Mouse (Mus musculus): ENCODE data around the gene Nfe2l1. TPM values are rescaled to one million over a fixed set of nuclear protein-coding genes. Genes with fewer than 3 reads are reported as not detected.

Nfe2l1 gene
- total and polyA plus RNA-seq, 3 experiments: 37.5 to 66.5 (median 47.0) TPM

GRCm38 (mm10) chr11:96826481-96826880 lies 3.3 kb downstream of the Nfe2l1 start:
- peaks cover 72% of the 10 kb centered on the region for H3K79me2 ChIP-seq (ENCODE audit: control insufficient read depth, insufficient read depth, low read length, poor library complexity)
- H3K27ac ChIP-seq (ENCODE audit: control insufficient read depth, low read depth, low read length): no peak overlapping the region
- peaks cover 20 to 60% of the 10 kb centered on the region in 2 experiments for H3K36me3 ChIP-seq (ENCODE audit: control insufficient read depth in 1 of 2, insufficient read depth in 2 of 2, low read length in 2 of 2)
- H3K27me3 ChIP-seq (ENCODE audit: control insufficient read depth in 1 of 2, insufficient read depth in 2 of 2, low read length in 2 of 2): no peaks in the 10 kb centered on the region
- H3K9ac ChIP-seq (ENCODE audit: control insufficient read depth, low read depth, low read length, poor library complexity, severe bottlenecking): no peak overlapping the region
- TF ChIP-seq MYC (IDR thresholded peaks at IDR 0.05; ENCODE audit: low read depth, low read length): no peak
- no peak overlapping the region for H3K4me3 ChIP-seq (ENCODE audit: control insufficient read depth in 1 of 2, insufficient read depth in 1 of 2, low read depth in 2 of 2, low read length in 2 of 2)
- no peak for DNase-seq (ENCODE audit: low read depth, low spot score)
- H3K4me1 ChIP-seq (ENCODE audit: control insufficient read depth in 1 of 2, insufficient read depth in 2 of 2, low read length in 2 of 2): peaks cover 28 to 56% of the 10 kb centered on the region in 2 experiments
- no peaks in the 10 kb centered on the region for H3K9me3 ChIP-seq (replicated peaks; ENCODE audit: insufficient read depth, low read length)

DNA sequence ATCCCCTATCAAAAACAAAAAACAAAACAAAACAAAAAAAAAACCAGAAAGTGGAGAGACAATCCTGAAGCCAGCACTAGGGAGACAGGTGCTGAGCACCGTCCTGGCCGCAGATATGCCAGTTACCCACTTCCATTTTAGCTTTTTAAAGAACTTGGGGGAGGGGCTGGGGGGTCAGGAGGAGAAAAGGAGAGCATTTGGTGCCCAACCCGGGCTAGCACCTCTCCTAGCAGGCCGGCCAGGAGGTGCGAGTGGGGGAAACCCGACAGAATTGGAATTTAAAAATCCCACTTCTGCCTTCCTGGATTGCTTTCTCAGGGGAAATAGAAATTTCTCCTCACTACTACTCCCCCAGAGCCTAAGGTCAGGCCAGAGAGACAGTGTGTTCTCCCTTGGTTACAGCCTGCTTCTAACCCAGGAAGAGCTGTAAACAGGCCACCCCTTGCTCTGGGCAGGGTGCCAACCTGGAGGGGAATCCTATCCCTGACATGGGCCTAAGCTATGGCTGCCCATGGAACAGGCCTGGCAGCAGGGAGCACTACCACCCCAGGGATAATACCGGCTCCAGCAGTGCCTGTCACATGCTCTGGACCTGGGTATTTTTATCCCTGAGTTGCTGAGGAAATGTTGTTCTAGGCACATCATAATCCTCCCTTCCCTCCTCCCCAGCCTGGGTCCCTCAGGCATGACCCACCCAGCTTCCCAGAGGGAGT lies 4.8 kb downstream of the Nfe2l1 start:
- H3K27me3 ChIP-seq (ENCODE audit: control insufficient read depth in 1 of 2, insufficient read depth in 2 of 2, low read length in 2 of 2): no peaks in the 10 kb centered on the region
- H3K9me3 ChIP-seq (replicated peaks; ENCODE audit: insufficient read depth, low read length): no peaks in the 10 kb centered on the region
- peak; percentile 56 for DNase-seq (ENCODE audit: low read depth, low spot score)
- no peak overlapping the region; the same call in 1 of the 2 replicates for H3K27ac ChIP-seq (ENCODE audit: control insufficient read depth, low read depth, low read length)
- peaks cover 25 to 55% of the 10 kb centered on the region in 2 experiments for H3K4me1 ChIP-seq (ENCODE audit: control insufficient read depth in 1 of 2, insufficient read depth in 2 of 2, low read length in 2 of 2)
- 0 out of 2 replicates have a peak overlapping the region, but pooled peaks have one; percentile 13 for H3K9ac ChIP-seq (ENCODE audit: control insufficient read depth, low read depth, low read length, poor library complexity, severe bottlenecking)
- H3K4me3 ChIP-seq (ENCODE audit: control insufficient read depth in 1 of 2, insufficient read depth in 1 of 2, low read depth in 2 of 2, low read length in 2 of 2): no peak overlapping the region
- TF ChIP-seq ZNF384 (IDR thresholded peaks at IDR 0.05; ENCODE audit: low read depth, low read length): no peak
- TF ChIP-seq SIN3A (IDR thresholded peaks at IDR 0.05; ENCODE audit: low read length): peak; percentile 32; the same call in 1 of the 2 replicates
- peaks cover 69% of the 10 kb centered on the region for H3K79me2 ChIP-seq (ENCODE audit: control insufficient read depth, insufficient read depth, low read length, poor library complexity)
- H3K36me3 ChIP-seq (ENCODE audit: control insufficient read depth in 1 of 2, insufficient read depth in 2 of 2, low read length in 2 of 2): peaks cover 36 to 58% of the 10 kb centered on the region in 2 experiments

GRCm38 (mm10) chr11:96823880-96824782 lies 5.6 kb downstream of the Nfe2l1 start:
- Histone ChIP-seq H3K9me3 (replicated peaks; ENCODE audit: insufficient read depth, low read length) (no peaks in the 10 kb centered on the region), H3K27me3 (ENCODE audit: control insufficient read depth in 1 of 2, insufficient read depth in 2 of 2, low read length in 2 of 2) (no peaks in the 10 kb centered on the region), H3K9ac (ENCODE audit: control insufficient read depth, low read depth, low read length, poor library complexity, severe bottlenecking) (peak overlapping the region; percentile 52; the same call in 1 of the 2 replicates), H3K36me3 (ENCODE audit: control insufficient read depth in 1 of 2, insufficient read depth in 2 of 2, low read length in 2 of 2) (peaks cover 43 to 58% of the 10 kb centered on the region in 2 experiments), H3K4me1 (ENCODE audit: control insufficient read depth in 1 of 2, insufficient read depth in 2 of 2, low read length in 2 of 2) (peaks cover 25 to 55% of the 10 kb centered on the region in 2 experiments), H3K4me3 (ENCODE audit: control insufficient read depth in 1 of 2, insufficient read depth in 1 of 2, low read depth in 2 of 2, low read length in 2 of 2) (peak overlapping the region; percentile 12 to 57; a peak in 2 of 4 replicates), H3K27ac (ENCODE audit: control insufficient read depth, low read depth, low read length) (no peak overlapping the region; the same call in 1 of the 2 replicates), H3K79me2 (ENCODE audit: control insufficient read depth, insufficient read depth, low read length, poor library complexity) (peaks cover 65% of the 10 kb centered on the region)
- TF ChIP-seq HCFC1 (IDR thresholded peaks at IDR 0.05; ENCODE audit: low read depth, low read length) (0 out of 2 replicates have a peak, but pooled peaks have one; percentile 18), MAZ (IDR thresholded peaks at IDR 0.05; ENCODE audit: low read depth, low read length) (0 out of 2 replicates have a peak, but pooled peaks have one; percentile 58), TBP (IDR thresholded peaks at IDR 0.05; ENCODE audit: low read depth, low read length) (peak; percentile 56; the same call in 1 of the 2 replicates), ELF1 (IDR thresholded peaks at IDR 0.05; ENCODE audit: low read depth, low read length) (peak; percentile 85), USF1 (IDR thresholded peaks at IDR 0.05; ENCODE audit: low read depth, low read length) (no peak), ZMIZ1 (IDR thresholded peaks at IDR 0.05; ENCODE audit: low read depth, low read length) (no peak), SIN3A (IDR thresholded peaks at IDR 0.05; ENCODE audit: low read length) (peak; percentile 82), MXI1 (IDR thresholded peaks at IDR 0.05; ENCODE audit: low read depth, low read length) (peak; percentile 33), RCOR1 (IDR thresholded peaks at IDR 0.05; ENCODE audit: low read depth, low read length) (0 out of 2 replicates have a peak, but pooled peaks have one; percentile 31), ETS1 (IDR thresholded peaks at IDR 0.05; ENCODE audit: low read depth, low read length) (peak; percentile 50; the same call in 1 of the 2 replicates)
- peak; percentile 95 for DNase-seq (ENCODE audit: low read depth, low spot score)

Data from MEL (cell line).